Mouse (Mus musculus) A20 (cell line): ENCODE data around the gene 4930556J24Rik.
"Not testable (repeated sequence)": the region's sequence is repeated elsewhere in the genome, so short reads cannot be mapped to it uniquely, and the experiment has no call there.

Experiments
- DNase-seq: peaks from one replicate; pipeline ENCODE4 v3.0.0-alpha.2; 2011; ENCODE audit warnings: low read depth, low spot score

4930556J24Rik gene

DNA sequence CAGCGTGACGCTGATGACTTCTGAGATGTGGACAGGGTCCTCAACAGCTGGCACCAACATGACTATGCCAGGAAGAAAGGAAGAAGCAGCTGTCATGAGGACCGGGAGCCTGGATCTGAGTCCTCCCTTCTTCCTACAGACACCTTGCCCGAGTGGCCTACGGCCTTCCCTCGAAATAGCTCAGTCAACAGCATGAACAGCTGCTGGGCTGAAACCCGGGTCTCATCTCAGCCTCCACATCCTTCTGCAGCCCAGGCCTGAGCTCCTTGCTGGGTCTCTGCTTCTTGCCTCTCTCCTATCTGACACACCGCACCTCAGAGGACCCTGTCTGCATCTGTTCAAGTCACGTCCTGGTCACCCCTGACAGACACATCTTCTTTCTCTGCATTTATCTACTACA is 54.5 kb downstream of the 4930556J24Rik start:
- no peak for DNase-seq

DNA sequence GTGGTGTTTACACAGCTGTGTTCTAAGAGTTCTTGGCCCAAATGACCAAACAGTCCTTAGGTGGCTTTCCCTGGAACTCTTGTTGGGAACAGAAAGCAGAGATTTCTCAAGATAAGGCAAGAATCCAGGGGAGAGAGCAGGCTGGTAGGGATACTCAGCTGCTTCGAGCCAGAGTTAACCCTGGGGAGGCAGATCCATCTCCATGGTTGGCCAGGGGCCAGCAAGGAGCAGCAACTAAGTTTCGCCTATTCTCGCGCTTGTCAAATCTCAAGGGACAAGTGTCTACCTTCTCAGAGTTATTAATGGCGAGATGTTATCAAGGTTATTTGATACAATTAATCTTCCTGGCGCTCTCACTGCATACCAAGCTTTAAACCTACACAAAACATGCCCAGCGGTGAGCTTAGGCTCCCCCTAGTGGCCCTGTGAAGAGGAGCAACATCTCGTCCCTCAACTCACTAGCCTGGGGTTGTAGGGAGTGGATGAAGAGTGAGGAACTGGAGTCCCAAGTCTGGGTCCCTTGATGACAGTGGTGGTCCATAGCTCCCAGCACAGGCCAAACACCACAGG is 55.2 kb downstream of the 4930556J24Rik start:
- DNase-seq = peak; percentile 56

DNA sequence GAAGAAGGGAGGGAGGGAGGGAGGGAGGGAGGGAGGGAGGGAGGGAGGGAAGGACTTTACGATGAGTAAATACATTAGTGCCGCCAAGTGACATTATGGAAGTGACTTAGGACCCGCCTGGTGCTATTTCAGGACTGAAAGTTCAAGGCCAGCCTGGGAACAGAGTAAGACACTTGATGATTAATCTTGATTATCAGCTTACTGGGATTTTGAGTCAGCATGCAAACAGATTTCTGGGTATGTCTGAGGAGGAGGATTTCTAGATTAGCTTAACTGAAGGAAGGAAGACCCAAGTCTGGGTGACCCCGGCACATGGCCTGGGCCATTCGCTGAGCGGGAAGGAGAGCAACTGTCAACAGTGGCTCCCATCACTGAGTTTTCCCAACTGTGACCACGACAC is 56.1 kb downstream of the 4930556J24Rik start:
- DNase-seq = no peak

DNA sequence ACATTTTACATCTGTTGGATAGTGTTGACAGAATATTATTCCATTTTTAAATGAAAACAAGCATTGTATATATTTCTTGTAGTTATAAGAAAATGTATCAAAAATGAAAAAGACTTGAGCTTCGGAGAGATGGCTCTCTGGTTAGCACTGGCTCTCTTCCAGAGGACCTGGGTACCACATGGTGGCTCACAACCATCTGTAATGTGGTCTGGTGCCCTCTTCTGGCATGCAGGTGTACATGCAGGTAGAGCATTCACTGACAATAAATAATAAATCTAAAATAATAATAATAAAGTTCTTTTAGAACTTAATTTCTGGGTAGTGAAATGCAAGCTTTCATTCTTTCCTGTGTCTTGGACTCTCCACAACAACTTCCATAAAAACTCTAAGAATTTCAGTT is 57.8 kb downstream of the 4930556J24Rik start:
- DNase-seq = peak; percentile 40

DNA sequence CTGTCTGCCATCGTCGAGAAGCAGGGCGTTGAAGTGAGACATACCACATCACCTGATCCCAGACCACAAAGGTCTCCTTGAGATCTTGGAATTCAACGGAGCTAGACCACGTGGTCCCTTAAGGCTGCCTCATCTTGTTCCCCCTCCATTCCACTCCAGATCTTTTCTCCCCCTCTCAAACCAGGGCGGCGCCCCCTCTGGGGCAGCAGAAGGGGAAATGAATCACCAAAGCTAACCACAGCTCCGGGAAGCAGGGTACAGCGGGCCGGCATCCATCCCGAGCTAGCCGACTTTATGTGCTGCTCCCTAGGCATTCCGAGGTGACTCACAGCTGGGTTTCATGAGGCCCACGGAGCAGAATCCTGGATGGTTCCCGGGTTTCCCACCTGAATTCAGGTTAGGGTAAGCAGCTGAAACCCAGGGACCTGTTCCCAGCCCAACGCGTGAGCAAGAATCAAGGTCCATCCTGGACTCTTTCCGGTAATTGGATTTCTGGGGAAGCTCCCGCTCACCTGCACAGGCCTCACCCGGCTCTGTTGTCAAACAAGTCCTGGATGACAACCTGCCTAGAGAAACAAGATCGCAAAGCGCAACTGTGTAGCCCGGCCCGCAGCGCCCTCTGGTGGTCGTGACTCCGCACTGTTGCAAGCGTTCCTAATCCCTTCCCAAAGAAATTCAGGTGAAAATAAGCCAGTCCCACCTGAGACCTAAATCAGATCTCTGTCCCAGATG is 62.3 kb downstream of the 4930556J24Rik start, which contains the start of gene Slc35e4:
Gene Slc35e4 (minus strand): TSS at position 556 of the 732 bp plus-strand sequence.
- DNase-seq = peak; percentile 61

DNA sequence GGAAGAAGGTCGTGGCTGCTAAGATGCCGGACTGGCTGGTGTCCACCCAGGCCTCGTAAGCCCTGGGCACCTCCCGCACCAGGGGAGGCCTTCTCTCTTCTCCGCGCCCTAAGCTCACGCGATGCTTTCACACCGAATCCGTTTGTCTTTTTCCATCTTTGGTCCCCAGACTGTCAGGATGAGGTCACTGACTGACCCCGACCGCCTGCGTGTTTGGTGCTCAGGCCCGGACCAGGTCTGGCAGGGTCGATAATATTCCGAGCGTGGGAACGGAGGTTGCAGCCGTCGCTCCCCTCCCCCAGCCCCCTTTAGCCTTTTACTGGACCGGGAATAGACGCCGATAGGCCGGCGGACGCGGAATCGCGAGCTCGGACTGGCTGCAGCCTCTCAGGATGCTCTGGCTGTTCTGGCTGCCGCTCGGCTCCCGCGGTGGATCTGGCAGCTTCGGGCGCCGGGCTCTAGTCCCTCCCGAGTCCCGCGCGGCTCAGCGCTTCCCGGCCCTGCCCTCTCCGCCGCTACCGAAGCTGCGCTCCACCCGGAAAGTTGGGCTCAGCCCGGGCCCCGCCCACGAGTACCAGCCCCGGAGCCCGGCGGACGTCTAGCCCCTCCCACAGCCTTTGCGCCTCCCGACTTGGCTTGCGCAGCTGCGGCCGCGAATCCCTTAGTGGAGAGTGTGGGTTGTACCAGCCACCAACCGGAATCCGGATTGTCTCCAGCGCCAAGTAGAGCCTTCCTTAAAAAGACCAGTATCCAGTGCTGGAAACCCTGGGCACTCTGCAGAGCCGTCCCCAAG is 63.1 kb downstream of the 4930556J24Rik start:
- peak; percentile 38 for DNase-seq

DNA sequence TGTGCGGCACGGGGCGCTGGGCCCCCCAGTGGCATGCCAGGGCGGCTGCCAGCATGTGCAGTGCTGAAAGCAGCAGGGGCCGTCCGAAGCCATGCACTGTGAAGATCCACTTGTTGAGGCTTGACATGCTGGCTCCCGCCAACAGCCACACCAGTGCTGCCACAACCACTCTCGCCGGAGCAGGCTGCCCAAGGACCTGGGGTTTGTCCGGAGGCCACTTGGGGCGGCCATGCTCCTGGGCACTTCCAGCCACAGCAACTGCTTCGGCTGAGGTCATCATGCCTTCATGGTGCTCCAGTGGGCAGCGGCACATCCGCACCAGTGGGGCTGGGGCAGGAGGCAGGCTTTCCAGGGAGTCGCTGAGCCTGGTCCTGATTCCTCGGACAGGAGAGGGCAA is 63.7 kb downstream of the 4930556J24Rik start:
- DNase-seq = no peak

DNA sequence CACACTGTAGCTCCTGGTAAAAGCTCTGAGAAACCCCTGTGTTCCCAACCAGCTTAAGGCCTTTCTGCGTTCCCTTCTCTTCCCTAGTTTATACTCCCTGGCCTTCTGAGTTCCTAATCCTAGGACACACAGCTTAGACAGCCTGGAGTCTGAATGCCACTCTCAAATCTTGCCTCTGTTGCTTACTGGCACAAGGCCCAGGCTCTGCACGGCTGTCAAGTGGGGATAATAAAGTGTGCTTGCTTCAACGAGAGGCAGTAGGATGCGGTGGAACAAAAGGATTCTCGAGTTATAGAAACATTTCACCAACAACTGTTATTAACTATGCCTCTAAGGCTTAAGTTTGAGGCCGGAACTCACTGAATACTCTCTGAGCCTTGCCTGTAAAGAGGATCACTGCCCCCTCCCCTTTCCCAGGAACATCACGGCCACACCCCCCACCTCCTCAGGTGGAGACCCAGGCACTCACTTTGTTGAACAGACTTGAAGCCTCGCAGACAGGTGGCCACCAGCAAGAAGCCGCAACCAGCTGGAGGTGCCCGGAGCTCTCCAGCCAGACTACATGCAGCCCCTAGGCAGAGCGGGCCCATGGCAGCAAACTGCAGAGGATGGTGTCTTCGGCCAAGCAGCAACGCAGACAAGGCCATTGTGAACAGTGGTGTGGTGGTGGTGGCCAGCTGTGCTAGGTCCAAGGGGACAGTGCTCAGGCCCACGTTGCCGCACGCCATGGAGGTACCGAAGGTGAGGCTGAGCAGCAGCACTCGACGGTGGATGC is 64.3 kb downstream of the 4930556J24Rik start:
- DNase-seq = no peak

DNA sequence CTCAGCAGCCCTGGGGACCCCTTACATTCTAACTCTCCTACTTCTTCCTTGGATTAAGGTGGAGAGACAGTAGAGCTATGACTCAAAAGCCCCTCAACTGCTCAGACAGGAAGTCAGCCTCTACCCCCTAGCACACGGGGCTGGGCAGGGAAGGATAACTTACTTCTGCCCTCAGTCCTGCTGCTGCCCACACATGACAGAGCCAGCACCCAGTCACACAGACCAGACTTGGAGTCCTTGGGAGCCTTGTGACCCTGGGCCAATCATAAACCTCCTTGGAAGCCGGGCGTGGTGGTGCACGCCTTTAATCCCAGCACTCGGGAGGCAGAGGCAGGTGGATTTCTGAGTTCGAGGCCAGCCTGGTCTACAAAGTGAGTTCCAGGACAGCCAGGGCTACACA is 65.1 kb downstream of the 4930556J24Rik start:
- not testable (repeated sequence) for DNase-seq

DNA sequence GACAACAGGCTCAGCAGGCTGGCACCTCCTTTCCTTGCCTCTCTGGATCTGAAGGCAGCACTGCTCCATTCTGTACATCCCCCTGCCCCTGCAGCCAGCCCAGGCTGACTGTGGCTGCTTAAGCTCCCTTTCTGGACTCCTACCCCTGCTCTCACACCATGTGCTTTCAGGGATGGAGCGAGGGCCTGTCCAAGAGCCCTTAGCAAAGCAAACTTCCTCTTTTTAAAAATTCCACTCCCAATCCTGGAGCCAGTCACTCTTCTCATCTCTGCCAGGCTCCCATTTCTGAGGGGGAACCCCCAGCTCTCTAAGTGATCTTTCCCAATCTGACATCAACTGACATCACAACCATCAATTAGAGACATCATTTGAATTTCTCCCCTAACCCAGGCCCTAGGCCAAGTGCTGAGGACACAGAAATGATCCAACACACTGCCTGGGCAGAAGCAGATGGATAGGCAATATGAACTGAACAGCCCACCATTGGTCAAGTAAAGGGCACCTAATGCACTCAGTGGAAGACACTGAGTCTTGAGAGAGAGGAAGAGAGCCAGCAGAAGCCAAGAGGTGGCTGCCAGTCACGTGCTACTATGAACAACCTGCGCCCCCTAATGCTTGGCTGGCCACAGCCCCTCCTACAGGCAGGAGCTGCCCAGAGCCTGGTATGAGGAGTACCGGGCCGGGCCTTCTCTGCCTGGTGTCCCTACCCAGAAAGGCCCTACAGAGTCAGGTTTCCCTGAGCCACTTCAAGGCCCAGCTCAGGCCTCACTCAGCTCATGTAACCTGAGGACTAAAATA is 65.9 kb downstream of the 4930556J24Rik start:
- DNase-seq = peak; percentile 14

DNA sequence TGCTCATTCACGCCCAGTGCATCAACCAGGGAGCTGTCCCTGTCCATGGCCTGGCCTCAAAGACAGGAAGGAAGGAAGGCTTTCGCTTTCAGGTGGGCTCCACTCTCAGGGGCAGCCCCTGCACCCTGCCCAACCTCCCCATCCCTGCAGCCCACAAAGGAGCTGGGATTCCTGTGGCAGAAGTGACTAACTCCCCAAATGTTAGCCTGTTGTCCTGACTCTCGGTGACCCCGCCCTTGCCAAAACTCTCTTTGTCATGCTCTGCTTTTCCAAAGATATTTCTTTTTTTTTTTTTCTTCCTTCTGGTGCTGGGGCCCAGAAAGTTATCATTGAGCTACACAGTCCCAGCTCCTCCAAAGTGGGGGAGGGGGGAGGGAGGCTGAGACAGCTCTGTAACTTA is 67.3 kb downstream of the 4930556J24Rik start:
- no peak for DNase-seq

DNA sequence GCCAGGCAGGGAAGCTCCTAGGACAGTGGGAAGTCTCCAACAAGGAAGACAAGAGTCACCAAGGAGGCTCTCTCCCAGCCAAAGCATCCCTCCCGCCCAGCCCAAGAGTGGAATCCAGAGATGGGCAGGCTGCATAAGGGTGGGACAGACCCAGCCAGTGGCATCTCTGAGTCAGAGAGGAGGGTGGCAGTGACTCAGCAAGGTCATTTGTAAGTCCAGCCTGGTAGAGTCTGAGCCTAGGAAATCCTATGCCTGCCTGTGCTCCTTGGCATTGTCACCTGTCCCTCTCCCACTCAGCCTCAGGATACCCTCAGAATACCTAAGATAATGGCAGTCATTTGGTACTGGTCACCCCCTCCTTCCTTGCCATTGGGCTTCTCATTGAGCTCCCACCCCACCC is 71.1 kb downstream of the 4930556J24Rik start:
- DNase-seq = no peak

DNA sequence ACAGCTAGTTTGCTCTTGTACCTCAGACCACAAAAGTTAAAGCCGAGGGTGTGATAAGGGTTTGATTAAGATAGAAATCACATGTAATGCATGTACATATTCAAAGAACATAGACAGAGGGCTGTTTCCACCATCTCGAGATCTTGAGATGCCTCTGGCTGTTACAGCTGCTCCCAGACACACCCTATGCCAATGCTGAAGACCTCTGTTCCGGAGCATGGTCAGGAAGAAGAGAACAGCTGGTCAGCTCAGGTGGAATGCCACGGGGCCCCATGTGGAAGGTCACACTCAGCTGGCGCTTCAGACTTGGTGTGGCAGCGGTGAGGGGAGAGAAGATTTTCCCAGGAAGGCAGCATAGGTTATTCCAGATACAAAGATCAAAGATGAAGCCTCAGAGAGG is 71.9 kb downstream of the 4930556J24Rik start:
- DNase-seq = no peak

DNA sequence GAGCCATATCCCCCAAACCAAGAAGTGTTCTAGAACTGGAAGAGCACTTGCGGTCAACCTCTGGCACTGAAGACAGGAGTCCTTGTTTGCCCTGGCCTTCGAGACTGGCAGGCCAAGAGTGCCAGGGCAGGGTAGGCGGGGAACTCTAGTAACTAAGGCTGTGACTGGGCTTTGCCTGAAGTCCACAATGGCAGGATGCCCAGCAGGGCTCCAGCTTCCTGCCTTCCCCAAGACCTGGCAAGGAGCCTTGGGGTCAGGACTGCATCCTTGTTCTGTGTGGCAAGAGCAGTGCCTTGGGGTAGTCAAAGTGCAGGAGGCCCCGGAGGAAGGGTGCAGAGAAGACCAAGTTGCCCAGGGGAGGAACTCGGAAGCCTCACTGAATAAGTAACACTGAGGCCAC is 73.5 kb downstream of the 4930556J24Rik start:
- DNase-seq = no peak

DNA sequence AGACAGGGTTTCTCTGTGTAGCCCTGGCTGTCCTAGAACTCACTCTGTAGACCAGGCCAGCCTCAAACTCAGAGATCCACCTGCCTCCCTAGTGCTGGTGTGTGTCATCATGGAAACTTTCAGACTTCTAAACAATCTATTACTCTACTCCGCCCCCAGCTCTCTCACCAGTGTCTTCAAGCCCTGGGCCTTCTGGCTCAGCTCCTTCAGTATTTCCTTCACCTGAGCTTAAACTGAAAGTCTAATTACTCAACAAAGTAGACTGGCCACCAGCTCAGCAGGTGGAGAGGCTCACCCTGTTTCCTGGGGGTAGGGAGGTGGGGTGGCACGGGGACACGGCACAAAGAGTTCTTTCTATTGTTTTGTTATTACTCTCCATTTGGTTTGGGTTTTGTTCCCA is 74.1 kb downstream of the 4930556J24Rik start:
- DNase-seq = no peak

DNA sequence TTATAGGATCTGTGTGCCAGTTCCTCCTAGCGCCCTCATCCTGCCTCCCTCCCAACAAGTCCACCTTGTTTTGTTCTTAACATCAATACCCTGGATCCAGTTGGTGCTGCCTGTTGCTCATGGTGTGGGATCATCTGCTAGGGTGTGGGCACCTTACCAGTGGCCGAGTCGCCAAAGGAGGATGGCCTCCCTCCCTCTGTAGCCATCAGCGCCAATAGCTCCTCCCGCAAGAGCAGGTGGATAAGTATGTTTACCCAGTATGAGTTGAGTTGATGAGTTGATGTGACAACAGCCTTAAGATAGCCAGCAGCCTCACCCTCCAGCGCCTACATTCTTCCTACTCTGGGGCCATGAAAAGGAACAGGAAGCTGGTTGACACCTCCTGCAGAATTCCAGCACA is 76.3 kb downstream of the 4930556J24Rik start:
- DNase-seq = no peak

DNA sequence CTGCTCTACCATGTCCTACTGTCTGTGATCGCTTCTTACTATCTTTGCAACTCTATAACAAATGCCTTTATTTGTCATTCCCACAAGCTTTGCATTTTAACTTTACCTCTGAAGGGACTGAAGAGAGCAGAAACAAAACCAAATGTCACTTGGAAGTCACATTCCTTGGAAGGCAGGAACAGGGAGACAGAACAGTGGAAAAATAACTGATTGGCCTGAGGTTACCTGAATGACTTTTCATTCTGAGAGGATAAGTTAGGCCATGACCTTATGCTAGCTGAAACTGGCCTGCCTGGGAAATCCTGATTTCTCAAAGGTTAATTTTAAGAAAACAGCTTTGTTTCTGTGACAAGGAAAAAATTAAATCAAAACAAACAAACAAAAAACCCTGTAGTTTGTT is 80.6 kb downstream of the 4930556J24Rik start:
- DNase-seq = no peak

DNA sequence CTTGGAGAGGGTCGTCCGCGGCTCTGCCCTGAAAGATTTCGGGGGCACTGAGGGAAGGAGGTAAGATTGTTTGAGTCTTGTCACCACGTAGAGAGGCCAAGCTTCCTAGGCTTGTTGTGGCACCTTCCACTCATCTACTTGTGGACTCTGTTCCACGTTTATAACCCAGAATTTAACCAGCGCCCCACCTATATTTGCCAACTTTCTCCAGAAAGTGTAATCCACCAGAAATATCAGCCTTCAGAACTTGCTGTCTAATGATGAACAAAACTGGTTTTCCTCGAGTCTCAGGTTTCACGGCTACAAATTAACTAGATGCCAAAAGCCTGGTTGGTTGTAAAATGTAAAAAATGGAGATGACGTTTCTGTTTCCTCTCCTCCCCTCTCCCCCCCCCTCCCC is 81.1 kb downstream of the 4930556J24Rik start:
- no peak for DNase-seq

DNA sequence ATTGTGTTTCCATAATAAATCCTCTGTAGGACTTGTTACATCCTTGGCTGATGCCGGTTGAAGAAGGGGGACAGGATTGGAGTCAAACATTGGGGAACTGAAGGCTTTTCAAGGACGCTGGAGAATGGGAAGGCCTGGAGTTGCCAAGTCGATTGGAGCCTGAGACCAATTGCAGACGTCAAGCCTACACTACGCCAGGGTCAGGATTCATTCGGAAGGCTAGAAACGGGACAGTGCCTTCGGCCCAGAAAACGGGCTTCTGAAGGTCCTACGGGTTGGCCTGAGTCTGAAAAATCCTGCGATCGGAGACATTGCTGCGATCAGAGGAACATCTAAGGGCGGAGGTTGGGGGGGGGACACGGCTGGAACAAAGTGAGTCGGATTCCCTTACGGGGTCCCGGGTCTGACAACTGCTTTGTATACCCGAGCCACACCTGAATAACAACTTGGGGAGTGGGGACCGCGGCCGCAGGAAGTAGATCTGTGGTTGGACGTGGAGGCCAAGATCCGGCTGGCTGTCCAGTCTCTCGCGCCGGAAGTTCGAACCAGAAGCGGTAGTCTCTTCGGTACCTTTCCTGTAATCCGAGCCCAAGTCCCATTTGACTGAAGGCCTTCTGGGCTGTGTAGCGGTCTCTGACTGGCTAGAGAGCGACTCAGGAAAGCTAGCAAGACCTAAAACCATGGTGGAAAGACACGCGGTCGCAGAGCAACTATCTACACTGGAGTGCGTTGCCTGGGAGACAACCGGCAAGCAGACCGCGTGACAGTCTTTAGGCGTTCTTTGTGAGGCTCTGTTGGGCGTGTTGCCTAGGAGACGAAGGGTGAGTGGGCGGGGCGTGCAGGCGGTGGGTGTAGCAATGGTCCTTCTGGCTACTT is 81.9 kb downstream of the 4930556J24Rik start, which contains the start of the genes 4921536K21Rik and Dusp18:
Gene 4921536K21Rik (minus strand): TSS at position 693 of the 876 bp plus-strand sequence.
Gene Dusp18 (plus strand): TSS at position 835 of the 876 bp plus-strand sequence.
- no peak for DNase-seq

DNA sequence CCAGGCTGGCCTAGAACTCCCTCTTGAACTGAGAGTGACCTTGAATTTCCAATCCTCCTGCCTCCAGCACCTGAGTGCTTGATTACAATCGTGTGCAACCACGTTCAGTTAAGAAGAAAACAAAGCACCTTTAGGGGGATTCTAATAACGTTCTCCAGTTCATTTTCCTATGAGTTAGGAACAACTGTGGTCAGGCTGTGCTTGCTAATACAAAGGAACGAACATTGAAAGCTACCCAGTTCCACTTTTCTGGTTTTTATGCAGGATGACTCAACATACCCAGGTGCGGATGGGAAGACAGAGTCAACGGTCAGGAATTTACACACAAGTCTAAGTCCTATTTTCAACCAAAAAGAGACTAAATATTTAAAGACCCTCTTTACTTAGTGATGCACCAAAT is 82.6 kb downstream of the 4930556J24Rik start:
- DNase-seq = no peak
